Mouse (Mus musculus) midbrain, postnatal 0 days (tissue): Measurements from ENCODE around the gene Tmem219. TPM values are rescaled to one million over a fixed set of nuclear protein-coding genes. Genes with fewer than 3 reads are reported as not detected.

ENCODE experiments used
- ATAC-seq: fragments of 200-750 bp; cut with Nextera tagmentation; 2 replicates; pipeline ENCODE4 v1.8.0; 2017; ENCODE audit warnings: moderate number of reproducible peaks, mild to moderate bottlenecking, moderate TSS enrichment, moderate library complexity; ENCODE audit not compliant: low FRiP score
- DNase-seq: peaks from one replicate; pipeline ENCODE4 v3.0.0-alpha.2; 2015; ENCODE audit warnings: low spot score
- H3K27ac ChIP-seq: fragments of 300-500 bp; sonication (generic); 2 replicates; pipeline ENCODE4 v1.5.1; 2014; ENCODE audit warnings: low read depth, mild to moderate bottlenecking, low read length, mixed read lengths
- H3K27me3 ChIP-seq: fragments of 300-500 bp; sonication (generic); 2 replicates; pipeline ENCODE4 v1.6.1; 2014; ENCODE audit warnings: low read length, control low read depth, mixed read lengths; ENCODE audit not compliant: insufficient read depth
- H3K36me3 ChIP-seq: fragments of 300-500 bp; sonication (generic); 2 replicates; pipeline ENCODE4 v1.6.1; 2014; ENCODE audit warnings: low read length, control low read depth, mixed read lengths; ENCODE audit not compliant: insufficient read depth
- H3K4me1 ChIP-seq: fragments of 300-500 bp; sonication (generic); 2 replicates; pipeline ENCODE4 v1.6.1; 2014; ENCODE audit warnings: mild to moderate bottlenecking, control low read depth, antibody characterized with exemption, low read length, mixed read lengths; ENCODE audit not compliant: insufficient read depth
- H3K4me2 ChIP-seq: fragments of 300-500 bp; sonication (generic); 2 replicates; pipeline ENCODE4 v1.6.1; 2014; ENCODE audit warnings: low read depth, mild to moderate bottlenecking, low read length, mixed read lengths; ENCODE audit not compliant: poor library complexity, severe bottlenecking
- H3K4me3 ChIP-seq: fragments of 300-500 bp; sonication (generic); 2 replicates; pipeline ENCODE4 v1.5.1; 2014; ENCODE audit warnings: low read depth, mild to moderate bottlenecking, low read length, moderate library complexity
- H3K9ac ChIP-seq: fragments of 300-500 bp; sonication (generic); replicated peaks from 2 replicates; pipeline ENCODE4 v1.6.1; 2014; ENCODE audit warnings: mild to moderate bottlenecking, low read length, moderate library complexity, mixed read lengths; ENCODE audit not compliant: poor library complexity, severe bottlenecking
- H3K9me3 ChIP-seq: fragments of 300-500 bp; sonication (generic); 2 replicates; pipeline ENCODE4 v1.6.1; 2016; ENCODE audit warnings: low read length, control low read depth
- CTCF ChIP-seq: IDR thresholded peaks from 2 replicates; pipeline ENCODE4 v1.5.1; 2016; ENCODE audit warnings: antibody characterized with exemption, mild to moderate bottlenecking
- WGBS: fragments of 180-500 bp; shearing (Covaris S2); extraction: QIAGEN DNeasy Blood & Tissue Kit; methylation state at CpG from one replicate; pipeline ENCODE4 v1.1.7; 2014; 5-methylcytosine and 5-hydroxymethylcytosine counted together
- polyA plus RNA-seq: library from polyadenylated mRNA; unstranded; fragments of >200 nt; fragmentation: Nextera tagmentation; extraction: Ambion mirVana; gene quantifications from 2 replicates; pipeline ENCODE4 v1.2.1, GENCODE M21; 2015
- total RNA-seq: library from RNA; depleted of rRNA; stranded (reverse); fragments of >200 nt; gene quantifications from 2 replicates; pipeline ENCODE4 v1.2.3, GENCODE M21; 2014; rRNA removed

Tmem219 gene
- total and polyA plus RNA-seq, 2 experiments from 2014 or later, result 24.7 to 36.4 TPM

GRCm38 (mm10) chr7:126847421-126848398 lies 75.0 kb downstream of the Tmem219 start:
- Histone ChIP-seq H3K4me1 (peaks cover 8% of the 10 kb centered on the region), H3K4me3 (peak overlapping the region; percentile 49), H3K4me2 (peak overlapping the region; percentile 91), H3K27me3 (no peaks in the 10 kb centered on the region), H3K9me3 (no peaks in the 10 kb centered on the region), H3K9ac (peak overlapping the region; percentile 73), H3K27ac (peak overlapping the region; percentile 52), H3K36me3 (peaks cover 17% of the 10 kb centered on the region; the same call in 1 of the 2 replicates)
- DNase-seq (peak; percentile 62), ATAC-seq (peak; percentile 67)
- no peak for TF ChIP-seq CTCF
- 1% methylated on average over 60 of the region's 74 CpGs for WGBS

- 21% methylated on average over 4 of the region's 4 CpGs for WGBS
- H3K4me2 ChIP-seq, result peak within 1 kb of the TSS; percentile 91
- no peak for TF ChIP-seq CTCF
- no peaks in the 10 kb centered on the region for H3K27me3 ChIP-seq
- DNase-seq (no peak), ATAC-seq (no peak)
- H3K4me1 ChIP-seq, result peaks cover 8% of the 10 kb centered on the region
- peaks cover 12% of the 10 kb centered on the region; the same call in 1 of the 2 replicates for H3K36me3 ChIP-seq
- no peaks in the 10 kb centered on the region for H3K9me3 ChIP-seq
- H3K4me3 ChIP-seq, result peak within 1 kb of the TSS; percentile 49
- H3K27ac ChIP-seq, result peak within 1 kb of the TSS; percentile 52
- peak within 1 kb of the TSS; percentile 73 for H3K9ac ChIP-seq
Observed at GRCm38 (mm10) chr7:126847116-126847420, 75.6 kb downstream of the Tmem219 start, which contains the start of gene Doc2a. Gene Doc2a, plus strand, starts transcription at chr7:126847416.

- TF ChIP-seq CTCF, result no peak
- H3K27me3 ChIP-seq, result no peaks in the 10 kb centered on the region
- H3K4me1 ChIP-seq, result peaks cover 8% of the 10 kb centered on the region
- no peak for ATAC-seq
- DNase-seq, result no peak
- WGBS, result 72% methylated on average over 2 of the region's 2 CpGs
- H3K27ac ChIP-seq, result no peak overlapping the region
- no peaks in the 10 kb centered on the region for H3K9me3 ChIP-seq
- no peak overlapping the region for H3K4me3 ChIP-seq
- no peak overlapping the region for H3K9ac ChIP-seq
- H3K4me2 ChIP-seq, result no peak overlapping the region
- H3K36me3 ChIP-seq, result no peaks in the 10 kb centered on the region
Observed at GRCm38 (mm10) chr7:126845516-126845915, 77.2 kb downstream of the Tmem219 start.

GRCm38 (mm10) chr7:126843276-126843675 lies 79.4 kb downstream of the Tmem219 start:
- ATAC-seq, result no peak
- Histone ChIP-seq H3K4me2 (no peak overlapping the region), H3K4me1 (peaks cover 3% of the 10 kb centered on the region; the same call in 1 of the 2 replicates), H3K9me3 (no peaks in the 10 kb centered on the region), H3K4me3 (no peak overlapping the region), H3K27me3 (no peaks in the 10 kb centered on the region), H3K27ac (no peak overlapping the region), H3K36me3 (no peaks in the 10 kb centered on the region), H3K9ac (no peak overlapping the region)
- DNase-seq, result no peak
- no peak for TF ChIP-seq CTCF
- WGBS, result 79% methylated on average over 9 of the region's 9 CpGs

Other genes with a start within 250 kb of the Tmem219 start
Only the 30 nearest of the 31 such genes appear.
- gene Bola2, start 227.5 kb downstream of the Tmem219 start, total RNA-seq, result 50.2 and 160 TPM in 2 replicates
- 143 and 146 TPM in 2 replicates for gene Bola2, start 227.5 kb downstream of the Tmem219 start, polyA plus RNA-seq
- 21.7 and 25.0 TPM in 2 replicates for gene Slx1b, start 227.1 kb downstream of the Tmem219 start, total RNA-seq
- gene Slx1b, start 227.1 kb downstream of the Tmem219 start, polyA plus RNA-seq, result 10.9 and 11.1 TPM in 2 replicates
- gene Coro1a, start 215.1 kb downstream of the Tmem219 start, total RNA-seq, result 87.1 and 98.9 TPM in 2 replicates
- 93.4 and 105 TPM in 2 replicates for gene Coro1a, start 215.1 kb downstream of the Tmem219 start, polyA plus RNA-seq
- 121 and 145 TPM in 2 replicates for gene Mapk3, start 163.3 kb downstream of the Tmem219 start, total RNA-seq
- 120 and 125 TPM in 2 replicates for gene Mapk3, start 163.3 kb downstream of the Tmem219 start, polyA plus RNA-seq
- 0.66 TPM in 1 of 2 replicates, not detected in the other for gene Gdpd3, start 156.6 kb downstream of the Tmem219 start, total RNA-seq
- gene Gdpd3, start 156.6 kb downstream of the Tmem219 start, polyA plus RNA-seq, result 1.3 TPM in 2 replicates
- gene Ypel3, start 146.0 kb downstream of the Tmem219 start, total RNA-seq, result 196 and 209 TPM in 2 replicates
- 219 and 235 TPM in 2 replicates for gene Ypel3, start 146.0 kb downstream of the Tmem219 start, polyA plus RNA-seq
- gene Tbx6, start 141.4 kb downstream of the Tmem219 start, total RNA-seq, result 0.16 and 1.1 TPM in 2 replicates
- gene Tbx6, start 141.4 kb downstream of the Tmem219 start, polyA plus RNA-seq, result 0.21 and 0.38 TPM in 2 replicates
- 107 and 137 TPM in 2 replicates for gene Ppp4c, start 130.4 kb downstream of the Tmem219 start, total RNA-seq
- gene Ppp4c, start 130.4 kb downstream of the Tmem219 start, polyA plus RNA-seq, result 127 and 135 TPM in 2 replicates
- gene Fam57b, start 125.2 kb downstream of the Tmem219 start, total RNA-seq, result 52.5 and 60.2 TPM in 2 replicates
- gene Fam57b, start 125.2 kb downstream of the Tmem219 start, polyA plus RNA-seq, result 56.3 and 57.1 TPM in 2 replicates
- gene 4930451I11Rik, start 91.3 kb downstream of the Tmem219 start, total RNA-seq, result not detected in 2 replicates
- gene 4930451I11Rik, start 91.3 kb downstream of the Tmem219 start, polyA plus RNA-seq, result 1.1 TPM in 1 of 2 replicates, not detected in the other
- gene Doc2a, start 75.5 kb downstream of the Tmem219 start, total RNA-seq, result 53.8 and 64.1 TPM in 2 replicates
- 36.3 and 41.2 TPM in 2 replicates for gene Doc2a, start 75.5 kb downstream of the Tmem219 start, polyA plus RNA-seq
- gene Hirip3, start 60.9 kb downstream of the Tmem219 start, total RNA-seq, result 6.6 and 10.0 TPM in 2 replicates
- gene Hirip3, start 60.9 kb downstream of the Tmem219 start, polyA plus RNA-seq, result 12.2 and 16.3 TPM in 2 replicates
- gene Ino80e, start 60.5 kb downstream of the Tmem219 start, total RNA-seq, result 55.0 and 60.3 TPM in 2 replicates
- gene Ino80e, start 60.5 kb downstream of the Tmem219 start, polyA plus RNA-seq, result 87.8 and 93.5 TPM in 2 replicates
- gene Taok2, start 38.2 kb downstream of the Tmem219 start, total RNA-seq, result 143 and 160 TPM in 2 replicates
- gene Taok2, start 38.2 kb downstream of the Tmem219 start, polyA plus RNA-seq, result 45.3 and 47.3 TPM in 2 replicates
- gene Kctd13, start 6.0 kb upstream of the Tmem219 start, total RNA-seq, result 129 and 150 TPM in 2 replicates
- gene Kctd13, start 6.0 kb upstream of the Tmem219 start, polyA plus RNA-seq, result 166 and 167 TPM in 2 replicates
- 32.3 and 44.5 TPM in 2 replicates for gene Asphd1, start 26.7 kb upstream of the Tmem219 start, total RNA-seq
- gene Asphd1, start 26.7 kb upstream of the Tmem219 start, polyA plus RNA-seq, result 16.2 and 17.6 TPM in 2 replicates
- 235 and 283 TPM in 2 replicates for gene Sez6l2, start 27.6 kb upstream of the Tmem219 start, total RNA-seq
- gene Sez6l2, start 27.6 kb upstream of the Tmem219 start, polyA plus RNA-seq, result 66.2 and 72.8 TPM in 2 replicates
- 193 and 244 TPM in 2 replicates for gene Cdipt, start 53.0 kb upstream of the Tmem219 start, total RNA-seq
- gene Cdipt, start 53.0 kb upstream of the Tmem219 start, polyA plus RNA-seq, result 142 and 157 TPM in 2 replicates
- not detected in 2 replicates for gene Cdiptos, start 53.2 kb upstream of the Tmem219 start, total RNA-seq
- 0.72 and 0.79 TPM in 2 replicates for gene Cdiptos, start 53.2 kb upstream of the Tmem219 start, polyA plus RNA-seq
- 4.2 and 7.2 TPM in 2 replicates for gene Mvp, start 91.7 kb upstream of the Tmem219 start, total RNA-seq
- gene Mvp, start 91.7 kb upstream of the Tmem219 start, polyA plus RNA-seq, result 3.9 and 4.4 TPM in 2 replicates
- gene Pagr1b, start 93.6 kb upstream of the Tmem219 start, total RNA-seq, result 2.4 TPM in 1 of 2 replicates, not detected in the other
- 0.66 TPM in 1 of 2 replicates, not detected in the other for gene Pagr1b, start 93.6 kb upstream of the Tmem219 start, polyA plus RNA-seq
- gene Pagr1a, start 94.4 kb upstream of the Tmem219 start, total RNA-seq, result 5.3 TPM in 1 of 2 replicates, not detected in the other
- gene Pagr1a, start 94.4 kb upstream of the Tmem219 start, polyA plus RNA-seq, result 33.1 and 41.1 TPM in 2 replicates
- gene Gm42742, start 98.2 kb upstream of the Tmem219 start, total RNA-seq, result 52.3 and 55.5 TPM in 2 replicates
- 45.3 and 55.5 TPM in 2 replicates for gene Gm42742, start 98.2 kb upstream of the Tmem219 start, polyA plus RNA-seq
- gene Prrt2, start 98.3 kb upstream of the Tmem219 start, total RNA-seq, result 102 and 155 TPM in 2 replicates
- gene Prrt2, start 98.3 kb upstream of the Tmem219 start, polyA plus RNA-seq, result 109 and 124 TPM in 2 replicates
- gene Maz, start 104.1 kb upstream of the Tmem219 start, total RNA-seq, result 223 and 245 TPM in 2 replicates
- 68.3 and 68.6 TPM in 2 replicates for gene Maz, start 104.1 kb upstream of the Tmem219 start, polyA plus RNA-seq
- gene Kif22, start 119.6 kb upstream of the Tmem219 start, total RNA-seq, result 2.9 and 4.2 TPM in 2 replicates
- gene Kif22, start 119.6 kb upstream of the Tmem219 start, polyA plus RNA-seq, result 11.3 and 11.5 TPM in 2 replicates
- 0.49 TPM in 1 of 2 replicates, not detected in the other for gene Zg16, start 164.4 kb upstream of the Tmem219 start, total RNA-seq
- gene Zg16, start 164.4 kb upstream of the Tmem219 start, polyA plus RNA-seq, result not detected in 2 replicates
- 2.3 and 5.9 TPM in 2 replicates for gene AI467606, start 168.4 kb upstream of the Tmem219 start, total RNA-seq
- 1.4 and 1.9 TPM in 2 replicates for gene AI467606, start 168.4 kb upstream of the Tmem219 start, polyA plus RNA-seq
- 1.9 TPM in 2 replicates for gene Qprt, start 199.3 kb upstream of the Tmem219 start, total RNA-seq
- gene Qprt, start 199.3 kb upstream of the Tmem219 start, polyA plus RNA-seq, result 1.7 and 1.8 TPM in 2 replicates
- 0.16 TPM in 1 of 2 replicates, not detected in the other for gene Spn, start 214.9 kb upstream of the Tmem219 start, total RNA-seq
- not detected in 2 replicates for gene Spn, start 214.9 kb upstream of the Tmem219 start, polyA plus RNA-seq